Mouse (Mus musculus) embryonic fibroblast, embryonic 13.5 days (primary cell): Measurements from ENCODE around the gene Cep95.

Source experiments
- CTCF ChIP-seq: IDR thresholded peaks from 2 replicates; pipeline ENCODE4 v1.5.1; 2011; ENCODE audit warnings: mild to moderate bottlenecking, control low read depth, low read length, moderate library complexity, borderline replicate concordance; ENCODE audit not compliant: insufficient read depth
- POLR2A ChIP-seq: IDR thresholded peaks from 2 replicates; pipeline ENCODE4 v1.6.1; 2011; ENCODE audit warnings: low read depth, mild to moderate bottlenecking, control low read depth, low read length, moderate library complexity

GRCm38 (mm10) chr11:106751039-106752018 lies 37.7 kb upstream of the Cep95 start, which contains the start of gene Milr1:
- TF ChIP-seq POLR2A (no peak), CTCF (no peak)
